Mouse (Mus musculus) erythroblast, adult 5-6 weeks (primary cell): ENCODE data around the gene Fam19a3. TPM values are rescaled to one million over a fixed set of nuclear protein-coding genes. Genes with fewer than 3 reads are reported as not detected.
"Not testable (repeated sequence)": the region's sequence is repeated elsewhere in the genome, so short reads cannot be mapped to it uniquely, and the experiment has no call there.

Experiments
- ATAC-seq: replicated peaks from 2 replicates; pipeline ENCODE4 v1.8.0; 2016; ENCODE audit warnings: moderate number of reproducible peaks, mild to moderate bottlenecking, moderate TSS enrichment, inconsistent platforms; ENCODE audit not compliant: poor library complexity, low FRiP score, severe bottlenecking
- total RNA-seq, 2 experiments: library from RNA; stranded (forward) in 1 of 2; stranded (reverse) in 1 of 2; fragments of 150-400 nt in 1 of 2; fragments of 200-764, 138-1000 nt in 1 of 2; gene quantifications; 2 replicates each; pipeline versions ENCODE4 v1.2.3 to v1.2.4; 2015 to 2017; ENCODE audit warnings: low replicate concordance in 2 of 2

The Fam19a3 gene
- not detected in 2 replicates for total RNA-seq (2015; ENCODE audit: low replicate concordance)
- total RNA-seq (2017; ENCODE audit: low replicate concordance): not detected in 2 replicates

GRCm38 (mm10) chr3:104781471-104781903 lies at the start of gene Fam19a3:
Gene Fam19a3 (minus strand): TSS chr3:104781840.
- no peak for ATAC-seq

GRCm38 (mm10) chr3:104822413-104822812 lies 40.8 kb upstream of the Fam19a3 start:
- no peak for ATAC-seq

GRCm38 (mm10) chr3:104820426-104820825 lies 38.8 kb upstream of the Fam19a3 start:
- ATAC-seq: no peak

GRCm38 (mm10) chr3:104818749-104819134 lies 37.1 kb upstream of the Fam19a3 start:
- ATAC-seq: 0 out of 2 replicates have a peak, but pooled peaks have one; percentile 8

GRCm38 (mm10) chr3:104817991-104818748 lies 36.5 kb upstream of the Fam19a3 start, which contains the start of gene Mov10:
Gene Mov10 (minus strand): TSS chr3:104818563.
- ATAC-seq: peak; percentile 78

- peak; percentile 76 for ATAC-seq
Observed at GRCm38 (mm10) chr3:104817481-104817990, 35.9 kb upstream of the Fam19a3 start.

GRCm38 (mm10) chr3:104816130-104816529 lies 34.5 kb upstream of the Fam19a3 start:
- ATAC-seq: no peak

- ATAC-seq: no peak
Observed at GRCm38 (mm10) chr3:104815346-104815745, 33.7 kb upstream of the Fam19a3 start.

- ATAC-seq: no peak
Observed at GRCm38 (mm10) chr3:104814746-104815145, 33.1 kb upstream of the Fam19a3 start.

GRCm38 (mm10) chr3:104813227-104813626 lies 31.6 kb upstream of the Fam19a3 start:
- not testable (repeated sequence) for ATAC-seq

- ATAC-seq: no peak
Observed at GRCm38 (mm10) chr3:104812254-104812653, 30.6 kb upstream of the Fam19a3 start.

- no peak for ATAC-seq
Observed at GRCm38 (mm10) chr3:104811752-104812151, 30.1 kb upstream of the Fam19a3 start.

- no peak for ATAC-seq
Observed at GRCm38 (mm10) chr3:104805539-104805938, 23.9 kb upstream of the Fam19a3 start.

- no peak for ATAC-seq
Observed at GRCm38 (mm10) chr3:104804312-104804711, 22.7 kb upstream of the Fam19a3 start.

- no peak for ATAC-seq
Observed at GRCm38 (mm10) chr3:104801481-104801880, 19.8 kb upstream of the Fam19a3 start.

- no peak for ATAC-seq
Observed at GRCm38 (mm10) chr3:104800681-104801080, 19.0 kb upstream of the Fam19a3 start.

- ATAC-seq: no peak
Observed at GRCm38 (mm10) chr3:104796430-104797082, 14.9 kb upstream of the Fam19a3 start.

- ATAC-seq: no peak
Observed at GRCm38 (mm10) chr3:104795661-104796340, 14.2 kb upstream of the Fam19a3 start.

GRCm38 (mm10) chr3:104794953-104795470 lies 13.4 kb upstream of the Fam19a3 start:
- no peak for ATAC-seq
